Mouse (Mus musculus): ENCODE measurements around the gene Mthfd2l.

DNA sequence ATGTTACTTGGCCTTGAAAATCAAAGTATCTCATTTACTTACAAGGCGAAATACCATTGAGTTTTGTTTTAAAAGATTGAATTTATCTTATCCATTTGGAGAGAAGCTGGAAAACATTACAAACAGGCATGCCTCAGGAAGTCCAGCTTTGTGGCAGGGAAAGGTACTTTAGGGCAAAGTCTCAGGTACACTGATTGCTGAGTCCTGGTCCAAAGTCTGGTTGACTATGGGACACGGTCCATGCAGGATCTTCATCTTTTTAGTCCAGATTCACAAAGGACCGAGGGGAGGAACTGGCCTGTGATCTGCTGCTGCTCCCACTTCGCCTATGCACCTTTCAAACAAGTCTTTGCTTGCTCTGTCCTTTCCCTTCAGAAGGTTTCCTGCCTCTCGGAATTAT lies 31.6 kb upstream of the Mthfd2l start:
- TF ChIP-seq POLR2A (IDR thresholded peaks at IDR 0.05; ENCODE audit: low read depth, low read length) (no peak), CTCF (IDR thresholded peaks at IDR 0.05; ENCODE audit: extremely low read depth, insufficient read length, insufficient replicate concordance, low read depth, low read length) (no peak)

Data from small intestine, adult 2 months (tissue).